Mouse (Mus musculus): ENCODE data around the gene Mgll. TPM values are rescaled to one million over a fixed set of nuclear protein-coding genes. Genes with fewer than 3 reads are reported as not detected.

Gene Mgll
- polyA plus RNA-seq, 1 experiment = 0.40 TPM

GRCm38 (mm10) chr6:88712083-88712482 is 12.1 kb upstream of the Mgll start:
- TF ChIP-seq GATA1 (IDR thresholded peaks at IDR 0.05; ENCODE audit: low read length) = no peak

GRCm38 (mm10) chr6:88713320-88713719 is 10.9 kb upstream of the Mgll start:
- TF ChIP-seq GATA1 (IDR thresholded peaks at IDR 0.05; ENCODE audit: low read length) = no peak

DNA sequence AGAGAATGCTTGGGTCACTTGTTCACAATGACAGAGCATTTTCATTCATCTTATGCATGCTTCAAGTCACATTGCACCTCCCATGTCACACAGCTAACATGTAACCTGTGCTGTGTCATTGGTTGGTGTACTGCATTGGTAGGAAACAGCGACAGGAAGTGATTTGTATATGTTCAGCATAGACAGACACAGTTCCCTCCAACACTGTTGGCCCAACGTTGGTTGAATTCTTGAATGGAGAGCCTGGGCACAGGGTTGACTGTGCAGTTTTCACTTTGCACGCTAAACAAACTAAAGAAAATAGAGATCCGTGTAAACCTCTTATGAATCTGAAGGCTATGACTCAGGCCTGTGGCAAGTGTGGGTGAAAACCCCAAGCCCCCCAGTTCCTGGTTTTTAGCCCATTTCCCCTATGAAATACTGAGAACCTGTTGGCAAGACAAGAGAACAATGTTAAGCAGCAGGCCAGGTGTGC is 10.0 kb upstream of the Mgll start:
- TF ChIP-seq GATA1 (IDR thresholded peaks at IDR 0.05; ENCODE audit: low read length) = no peak

- no peak for TF ChIP-seq GATA1 (IDR thresholded peaks at IDR 0.05; ENCODE audit: low read length)
These were observed 8.8 kb upstream of the Mgll start for GRCm38 (mm10) chr6:88715378-88715781.

DNA sequence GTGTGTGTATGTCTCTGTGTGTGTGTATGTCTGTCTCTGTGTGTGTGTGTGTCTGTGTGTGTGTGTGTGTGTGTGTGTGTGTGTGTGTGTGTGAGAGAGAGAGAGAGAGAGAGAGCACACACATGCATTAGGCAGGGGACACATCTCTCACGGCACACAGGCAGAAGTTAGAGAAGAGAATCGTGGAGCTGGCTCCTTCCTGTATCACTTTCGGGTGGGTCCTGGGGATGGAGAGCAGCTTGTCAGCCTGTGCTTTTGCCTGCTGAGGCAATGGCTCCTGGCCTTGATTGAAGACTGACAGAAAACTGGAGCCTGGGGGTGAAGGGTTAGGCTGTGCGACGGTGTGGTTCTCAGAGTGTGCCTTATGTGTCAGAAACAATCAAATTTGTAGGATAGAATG is 8.2 kb upstream of the Mgll start:
- no peak for TF ChIP-seq GATA1 (IDR thresholded peaks at IDR 0.05; ENCODE audit: low read length)

GRCm38 (mm10) chr6:88717143-88718032 is 6.8 kb upstream of the Mgll start:
- TF ChIP-seq GATA1 (IDR thresholded peaks at IDR 0.05; ENCODE audit: low read length) = no peak

GRCm38 (mm10) chr6:88718033-88718725 is 6.0 kb upstream of the Mgll start:
- no peak for TF ChIP-seq GATA1 (IDR thresholded peaks at IDR 0.05; ENCODE audit: low read length)

DNA sequence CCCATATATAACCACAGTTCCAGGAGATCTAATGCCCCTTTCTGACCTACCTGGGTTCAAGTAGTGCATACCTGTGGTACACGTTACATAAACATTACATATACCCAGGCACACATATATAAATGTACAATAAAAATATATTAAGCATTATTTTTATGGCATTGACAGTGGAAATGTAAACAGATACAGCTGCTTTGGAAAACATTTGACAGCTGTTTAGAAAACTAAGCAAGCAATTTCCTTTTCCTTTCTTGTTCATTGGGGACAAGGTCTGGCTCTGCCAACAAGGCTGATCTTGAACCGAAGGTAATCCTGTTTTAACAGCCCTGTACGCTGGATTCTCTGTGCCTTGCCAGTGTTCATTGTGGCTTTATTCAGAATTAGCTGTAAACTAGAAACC is 3.2 kb upstream of the Mgll start:
- TF ChIP-seq GATA1 (IDR thresholded peaks at IDR 0.05; ENCODE audit: low read length) = no peak

- no peak for TF ChIP-seq GATA1 (IDR thresholded peaks at IDR 0.05; ENCODE audit: low read length)
These were observed 1.3 kb upstream of the Mgll start for GRCm38 (mm10) chr6:88722906-88723305.

DNA sequence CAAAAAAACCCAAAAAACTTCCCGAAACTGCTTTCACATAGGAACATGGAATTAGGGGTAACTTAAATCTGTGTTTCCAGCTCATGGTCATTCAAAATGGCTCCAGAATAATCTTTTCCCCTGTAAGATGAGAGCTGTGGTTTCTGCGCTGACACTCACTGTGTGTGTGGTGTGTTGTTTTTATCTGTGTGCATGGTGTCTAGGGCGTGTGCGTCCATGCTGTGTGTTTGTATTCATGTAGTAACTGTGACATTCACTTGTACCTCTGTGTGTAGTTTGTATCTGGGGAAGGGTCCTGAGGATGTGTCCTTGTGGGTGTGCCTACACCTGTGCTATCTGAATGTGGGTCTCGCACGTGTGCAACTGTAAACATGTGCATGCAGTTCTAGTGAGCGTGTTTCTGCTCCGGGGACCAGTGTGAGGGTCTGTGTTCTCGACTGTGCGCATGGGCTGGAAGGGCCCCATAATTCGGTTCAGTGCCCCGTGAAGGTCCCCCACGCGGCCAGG is 353 bp upstream of the Mgll start:
- TF ChIP-seq GATA1 (IDR thresholded peaks at IDR 0.05; ENCODE audit: low read length) = no peak

DNA sequence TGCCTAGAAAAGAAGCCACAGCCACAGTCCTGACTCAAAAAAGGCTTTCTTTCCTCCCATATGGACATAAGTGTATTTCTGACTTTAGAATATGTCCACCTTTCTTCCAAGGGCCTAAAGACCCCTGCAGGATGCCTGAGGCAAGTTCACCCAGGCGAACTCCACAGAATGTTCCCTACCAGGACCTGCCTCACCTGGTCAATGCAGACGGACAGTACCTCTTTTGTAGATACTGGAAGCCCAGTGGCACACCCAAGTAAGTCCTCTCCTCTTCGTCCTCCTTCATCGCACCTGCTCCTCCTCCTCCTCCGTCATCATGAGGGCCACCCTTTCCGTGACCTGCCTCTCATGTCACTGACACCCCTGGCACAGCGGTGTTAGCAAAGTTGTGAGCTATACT is 1.4 kb downstream of the Mgll start:
- no peak for TF ChIP-seq GATA1 (IDR thresholded peaks at IDR 0.05; ENCODE audit: low read length)

- no peak for TF ChIP-seq GATA1 (IDR thresholded peaks at IDR 0.05; ENCODE audit: low read length)
These were observed 2.3 kb downstream of the Mgll start for GRCm38 (mm10) chr6:88726252-88727211.

DNA sequence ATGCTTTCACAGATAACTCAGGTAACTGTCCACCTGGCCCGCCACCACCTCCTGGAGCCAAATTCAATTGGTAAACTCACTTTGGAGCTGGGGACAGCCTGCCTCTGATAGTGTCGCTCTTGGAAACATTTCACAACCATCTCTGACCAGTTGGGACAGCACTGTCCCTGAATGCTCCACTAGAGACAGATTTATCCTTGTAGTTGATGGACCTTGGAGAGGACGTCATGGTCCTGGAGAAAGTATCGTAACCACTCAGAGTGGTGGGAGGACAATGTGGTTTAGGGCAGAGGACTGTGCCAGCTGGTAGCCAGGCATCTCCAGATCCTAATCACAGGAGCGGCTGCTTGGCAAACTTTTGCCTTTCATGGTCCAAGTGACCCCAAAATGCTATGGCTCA is 3.3 kb downstream of the Mgll start:
- TF ChIP-seq GATA1 (IDR thresholded peaks at IDR 0.05; ENCODE audit: low read length) = no peak

DNA sequence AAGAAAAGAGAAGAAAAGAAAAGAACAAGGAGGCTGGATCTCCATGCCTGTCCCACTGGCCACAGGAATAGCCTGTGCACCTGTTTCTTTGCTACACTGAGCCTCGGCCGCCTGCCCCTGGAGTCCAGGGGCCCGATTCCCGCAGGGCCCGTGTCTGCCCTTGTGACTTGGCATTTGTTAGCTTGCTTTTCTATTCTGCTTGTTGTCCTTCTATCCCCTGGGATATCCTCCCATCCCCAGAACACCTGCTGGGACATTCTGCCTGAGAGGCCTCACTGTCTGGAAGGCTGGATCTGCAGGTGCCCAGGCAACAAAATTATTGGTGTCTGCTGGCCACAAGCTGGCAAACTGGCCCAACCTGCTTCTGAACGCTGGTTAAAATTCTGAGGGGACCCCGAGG is 3.8 kb downstream of the Mgll start:
- no peak for TF ChIP-seq GATA1 (IDR thresholded peaks at IDR 0.05; ENCODE audit: low read length)

DNA sequence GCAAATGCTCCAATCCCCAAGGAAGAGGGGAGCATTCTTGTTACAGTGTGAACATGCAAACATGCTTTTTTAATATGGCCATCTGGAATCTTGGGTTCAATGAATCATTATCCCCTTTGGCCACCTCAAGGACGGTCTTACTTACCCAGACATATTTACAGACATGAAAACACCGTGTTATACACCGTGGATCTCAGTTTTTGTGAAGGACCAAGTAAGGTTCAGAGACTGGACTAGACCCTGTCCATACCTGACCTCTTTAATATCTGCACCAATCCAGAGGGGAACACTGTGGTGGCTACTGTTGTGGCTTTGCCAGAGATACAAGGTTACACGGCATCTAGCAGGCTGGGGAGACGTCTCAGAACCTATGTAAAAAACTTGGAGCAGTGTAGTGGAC is 4.3 kb downstream of the Mgll start:
- no peak for TF ChIP-seq GATA1 (IDR thresholded peaks at IDR 0.05; ENCODE audit: low read length)

All from G1E-ER4 (cell line).